Mouse (Mus musculus): ENCODE data around the gene Psat1. TPM values are rescaled to one million over a fixed set of nuclear protein-coding genes. Genes with fewer than 3 reads are reported as not detected.

Gene Psat1
- polyA plus RNA-seq, 1 experiment from 2014 or later, result 264 TPM

DNA sequence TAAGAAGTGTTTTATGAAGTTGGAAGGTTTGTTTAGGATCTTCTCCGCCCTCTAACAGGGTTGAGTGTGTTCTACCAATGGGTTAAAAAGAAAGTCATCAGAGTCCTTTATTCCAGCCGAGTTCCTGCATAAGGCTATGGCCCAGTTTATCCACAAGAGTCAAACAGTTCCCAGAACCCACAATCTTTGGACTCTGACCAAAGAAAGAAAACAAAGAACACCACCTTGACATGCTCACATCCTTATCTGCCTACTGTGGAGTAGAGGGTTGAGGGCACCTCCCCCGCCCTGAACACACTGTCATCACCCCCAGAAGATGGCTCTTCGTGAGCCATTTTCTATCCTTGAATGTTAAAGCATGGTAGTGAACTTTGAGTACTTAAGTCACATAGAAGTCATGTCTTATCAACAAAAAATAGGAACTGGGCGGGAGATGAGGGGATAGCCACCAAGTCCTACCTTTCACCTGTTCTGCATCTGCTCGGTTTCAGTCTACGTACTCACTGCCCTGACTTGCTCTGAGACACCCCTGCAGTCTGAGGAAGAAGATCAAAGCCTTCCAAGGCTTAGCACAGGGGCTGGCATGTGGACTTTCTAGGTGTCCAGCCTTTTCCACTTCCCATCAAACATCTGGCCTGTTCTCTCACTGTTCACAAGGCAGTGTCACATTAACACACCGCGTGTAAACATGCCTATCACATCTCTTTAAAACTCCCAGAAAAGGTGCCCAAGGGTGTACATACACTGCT, 33.7 kb downstream of the Psat1 start:
- no peaks in the 10 kb centered on the region for H3K4me1 ChIP-seq (replicated peaks; ENCODE audit: control insufficient read depth, insufficient read depth, low read length)
- no peaks in the 10 kb centered on the region for H3K9me3 ChIP-seq (ENCODE audit: control insufficient read depth, low read length)
- no peak overlapping the region for H3K9ac ChIP-seq (ENCODE audit: low read depth, low read length)
- ATAC-seq (replicated peaks; ENCODE audit: low FRiP score) (no peak), DNase-seq (ENCODE audit: low spot score) (no peak)
- 88% methylated on average over 9 of the region's 9 CpGs for WGBS
- H3K4me3 ChIP-seq (ENCODE audit: low read depth, low read length), result no peak overlapping the region
- H3K27ac ChIP-seq (ENCODE audit: low read depth, low read length), result no peak overlapping the region
- peaks cover 46% of the 10 kb centered on the region for H3K36me3 ChIP-seq (ENCODE audit: control insufficient read depth, insufficient read depth, low read length)
- H3K27me3 ChIP-seq (replicated peaks; ENCODE audit: control insufficient read depth, insufficient read depth, low read length), result no peaks in the 10 kb centered on the region
- H3K4me2 ChIP-seq, result no peak overlapping the region

- 87% methylated on average over 5 of the region's 5 CpGs for WGBS
- ATAC-seq (replicated peaks; ENCODE audit: low FRiP score) (no peak), DNase-seq (ENCODE audit: low spot score) (no peak)
- Histone ChIP-seq H3K27me3 (replicated peaks; ENCODE audit: control insufficient read depth, insufficient read depth, low read length) (no peaks in the 10 kb centered on the region), H3K9ac (ENCODE audit: low read depth, low read length) (no peak overlapping the region), H3K4me1 (replicated peaks; ENCODE audit: control insufficient read depth, insufficient read depth, low read length) (no peaks in the 10 kb centered on the region), H3K4me3 (ENCODE audit: low read depth, low read length) (no peak overlapping the region), H3K27ac (ENCODE audit: low read depth, low read length) (no peak overlapping the region), H3K36me3 (ENCODE audit: control insufficient read depth, insufficient read depth, low read length) (peaks cover 37% of the 10 kb centered on the region), H3K4me2 (no peak overlapping the region), H3K9me3 (ENCODE audit: control insufficient read depth, low read length) (no peaks in the 10 kb centered on the region)
Measured at GRCm38 (mm10) chr19:15911441-15911840, 35.7 kb downstream of the Psat1 start.

- Histone ChIP-seq H3K27me3 (replicated peaks; ENCODE audit: control insufficient read depth, insufficient read depth, low read length) (no peaks in the 10 kb centered on the region), H3K36me3 (ENCODE audit: control insufficient read depth, insufficient read depth, low read length) (peaks cover 38% of the 10 kb centered on the region), H3K4me1 (replicated peaks; ENCODE audit: control insufficient read depth, insufficient read depth, low read length) (no peaks in the 10 kb centered on the region), H3K9ac (ENCODE audit: low read depth, low read length) (no peak overlapping the region), H3K9me3 (ENCODE audit: control insufficient read depth, low read length) (no peaks in the 10 kb centered on the region), H3K27ac (ENCODE audit: low read depth, low read length) (no peak overlapping the region), H3K4me2 (no peak overlapping the region), H3K4me3 (ENCODE audit: low read depth, low read length) (no peak overlapping the region)
- DNase-seq (ENCODE audit: low spot score) (no peak), ATAC-seq (replicated peaks; ENCODE audit: low FRiP score) (no peak)
- WGBS, result 80% methylated on average over 3 of the region's 3 CpGs
Measured at GRCm38 (mm10) chr19:15910987-15911386, 36.1 kb downstream of the Psat1 start.

DNA sequence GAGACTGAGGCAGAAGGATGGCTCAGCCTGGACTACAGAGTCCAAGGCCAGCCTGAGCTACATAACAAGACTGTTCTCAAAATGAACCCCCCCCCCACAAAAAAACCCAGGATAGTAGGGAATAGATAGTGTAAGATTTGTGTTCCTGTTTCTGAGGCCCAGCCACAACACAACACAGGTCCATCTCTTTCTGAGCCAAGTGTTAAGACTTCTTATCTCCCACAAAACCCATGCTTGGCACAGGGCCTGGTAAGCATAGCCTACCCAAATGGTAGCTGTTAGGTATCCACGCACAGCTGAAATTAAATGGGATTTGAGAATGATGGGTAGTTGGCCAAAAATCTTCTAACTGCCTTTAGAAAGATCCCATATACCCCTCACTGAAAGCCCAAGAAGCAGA, 36.6 kb downstream of the Psat1 start:
- DNase-seq (ENCODE audit: low spot score) (no peak), ATAC-seq (replicated peaks; ENCODE audit: low FRiP score) (no peak)
- no peak overlapping the region for H3K4me2 ChIP-seq
- H3K36me3 ChIP-seq (ENCODE audit: control insufficient read depth, insufficient read depth, low read length), result peaks cover 38% of the 10 kb centered on the region
- H3K4me1 ChIP-seq (replicated peaks; ENCODE audit: control insufficient read depth, insufficient read depth, low read length), result no peaks in the 10 kb centered on the region
- no peaks in the 10 kb centered on the region for H3K27me3 ChIP-seq (replicated peaks; ENCODE audit: control insufficient read depth, insufficient read depth, low read length)
- 87% methylated on average over 1 of the region's 1 CpGs for WGBS
- no peaks in the 10 kb centered on the region for H3K9me3 ChIP-seq (ENCODE audit: control insufficient read depth, low read length)
- no peak overlapping the region for H3K27ac ChIP-seq (ENCODE audit: low read depth, low read length)
- no peak overlapping the region for H3K9ac ChIP-seq (ENCODE audit: low read depth, low read length)
- no peak overlapping the region for H3K4me3 ChIP-seq (ENCODE audit: low read depth, low read length)

- Histone ChIP-seq H3K4me3 (ENCODE audit: low read depth, low read length) (no peak overlapping the region), H3K9ac (ENCODE audit: low read depth, low read length) (no peak overlapping the region), H3K36me3 (ENCODE audit: control insufficient read depth, insufficient read depth, low read length) (peaks cover 29% of the 10 kb centered on the region), H3K27ac (ENCODE audit: low read depth, low read length) (no peak overlapping the region), H3K27me3 (replicated peaks; ENCODE audit: control insufficient read depth, insufficient read depth, low read length) (no peaks in the 10 kb centered on the region), H3K4me1 (replicated peaks; ENCODE audit: control insufficient read depth, insufficient read depth, low read length) (no peaks in the 10 kb centered on the region), H3K9me3 (ENCODE audit: control insufficient read depth, low read length) (no peaks in the 10 kb centered on the region), H3K4me2 (no peak overlapping the region)
- ATAC-seq (replicated peaks; ENCODE audit: low FRiP score) (no peak), DNase-seq (ENCODE audit: low spot score) (no peak)
- WGBS, result 91% methylated on average over 5 of the region's 5 CpGs
Measured at GRCm38 (mm10) chr19:15908016-15908415, 39.1 kb downstream of the Psat1 start.

GRCm38 (mm10) chr19:15904734-15905133, 42.4 kb downstream of the Psat1 start:
- no peak overlapping the region for H3K4me2 ChIP-seq
- ATAC-seq (replicated peaks; ENCODE audit: low FRiP score), result peak; percentile 46
- H3K27ac ChIP-seq (ENCODE audit: low read depth, low read length), result peak overlapping the region; percentile 52; the same call in 1 of the 2 replicates
- 75% methylated on average over 4 of the region's 4 CpGs for WGBS
- H3K36me3 ChIP-seq (ENCODE audit: control insufficient read depth, insufficient read depth, low read length), result peaks cover 21% of the 10 kb centered on the region
- H3K4me1 ChIP-seq (replicated peaks; ENCODE audit: control insufficient read depth, insufficient read depth, low read length), result no peaks in the 10 kb centered on the region
- no peaks in the 10 kb centered on the region for H3K27me3 ChIP-seq (replicated peaks; ENCODE audit: control insufficient read depth, insufficient read depth, low read length)
- H3K9me3 ChIP-seq (ENCODE audit: control insufficient read depth, low read length), result no peaks in the 10 kb centered on the region
- H3K4me3 ChIP-seq (ENCODE audit: low read depth, low read length), result no peak overlapping the region
- no peak overlapping the region for H3K9ac ChIP-seq (ENCODE audit: low read depth, low read length)
- DNase-seq (ENCODE audit: low spot score), result no peak

DNA sequence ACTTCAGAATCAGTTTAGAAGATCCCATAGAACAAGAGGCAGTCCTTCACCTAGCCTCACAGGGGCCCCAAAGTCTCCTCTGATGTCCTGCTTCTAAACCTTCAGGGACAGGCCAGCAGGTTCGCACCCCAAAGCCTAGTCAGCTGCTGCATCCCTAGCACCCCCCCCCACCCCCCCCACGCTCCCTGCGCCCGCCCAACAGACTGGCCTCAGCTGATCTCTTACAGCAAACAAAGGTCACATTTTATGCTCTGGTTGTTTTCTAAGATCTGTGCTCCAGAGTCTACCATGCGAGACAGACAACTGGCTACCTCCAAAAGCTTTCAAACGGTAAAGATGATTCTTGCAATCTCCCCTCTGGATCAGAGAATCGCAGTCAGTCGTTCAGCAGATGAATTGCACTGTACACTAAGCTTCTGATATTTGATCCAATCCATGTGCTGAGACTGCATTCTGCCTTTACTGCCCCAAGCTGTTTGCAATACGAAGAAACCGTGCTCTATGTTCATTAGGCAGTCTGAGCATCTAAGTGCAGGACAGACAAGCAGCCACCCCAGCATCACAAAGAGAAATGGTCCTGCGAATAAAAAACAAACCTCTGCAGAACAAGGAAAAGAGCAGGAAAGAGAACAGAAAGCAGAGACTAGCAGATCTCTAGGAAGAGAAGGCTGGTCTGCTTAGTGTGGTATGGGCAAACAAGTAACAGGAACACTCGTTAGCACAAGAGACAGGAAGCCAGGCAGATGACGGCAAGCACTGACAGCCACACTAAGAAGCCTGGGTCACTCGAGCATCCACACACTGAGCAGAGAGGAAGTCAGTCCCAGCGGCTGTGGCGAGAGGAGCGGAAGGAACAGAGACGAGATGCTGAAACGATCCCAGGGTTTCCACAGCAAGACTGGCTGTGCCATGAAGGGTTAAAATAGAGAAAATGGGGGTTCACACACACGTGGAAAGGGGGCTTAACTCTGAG, 43.3 kb downstream of the Psat1 start:
- H3K4me1 ChIP-seq (replicated peaks; ENCODE audit: control insufficient read depth, insufficient read depth, low read length), result no peaks in the 10 kb centered on the region
- 67% methylated on average over 20 of the region's 20 CpGs for WGBS
- H3K27me3 ChIP-seq (replicated peaks; ENCODE audit: control insufficient read depth, insufficient read depth, low read length), result no peaks in the 10 kb centered on the region
- no peaks in the 10 kb centered on the region for H3K9me3 ChIP-seq (ENCODE audit: control insufficient read depth, low read length)
- H3K4me2 ChIP-seq, result no peak overlapping the region
- no peak overlapping the region for H3K4me3 ChIP-seq (ENCODE audit: low read depth, low read length)
- ATAC-seq (replicated peaks; ENCODE audit: low FRiP score), result 0 out of 2 replicates have a peak, but pooled peaks have one; percentile 31
- H3K27ac ChIP-seq (ENCODE audit: low read depth, low read length), result no peak overlapping the region; the same call in 1 of the 2 replicates
- peaks cover 14% of the 10 kb centered on the region for H3K36me3 ChIP-seq (ENCODE audit: control insufficient read depth, insufficient read depth, low read length)
- no peak overlapping the region for H3K9ac ChIP-seq (ENCODE audit: low read depth, low read length)
- DNase-seq (ENCODE audit: low spot score), result no peak

DNA sequence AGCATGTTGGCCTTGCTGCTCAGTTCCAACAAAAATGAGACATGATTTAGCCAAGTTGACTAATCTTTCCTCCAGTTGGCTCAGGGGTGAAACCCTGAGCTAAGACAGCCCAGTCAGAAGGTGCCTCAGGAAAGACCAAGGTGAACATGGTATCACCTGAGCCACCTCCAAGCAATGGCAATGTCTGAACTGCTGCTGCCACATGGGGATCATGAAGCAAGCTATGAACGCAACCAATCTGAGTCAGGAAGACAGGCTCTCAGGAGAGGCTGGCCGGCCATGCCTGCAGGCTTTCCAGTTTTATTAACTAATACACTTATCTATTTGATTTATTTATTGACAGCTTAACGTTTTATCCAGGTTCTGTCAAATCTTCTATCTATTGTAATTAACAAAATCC, 51.5 kb downstream of the Psat1 start:
- no peak overlapping the region for H3K4me2 ChIP-seq
- no peak overlapping the region for H3K27ac ChIP-seq (ENCODE audit: low read depth, low read length)
- H3K4me3 ChIP-seq (ENCODE audit: low read depth, low read length), result no peak overlapping the region
- ATAC-seq (replicated peaks; ENCODE audit: low FRiP score) (no peak), DNase-seq (ENCODE audit: low spot score) (no peak)
- no peak overlapping the region for H3K9ac ChIP-seq (ENCODE audit: low read depth, low read length)
- H3K36me3 ChIP-seq (ENCODE audit: control insufficient read depth, insufficient read depth, low read length), result no peaks in the 10 kb centered on the region
- 81% methylated on average over 3 of the region's 3 CpGs for WGBS
- no peaks in the 10 kb centered on the region for H3K4me1 ChIP-seq (replicated peaks; ENCODE audit: control insufficient read depth, insufficient read depth, low read length)
- H3K27me3 ChIP-seq (replicated peaks; ENCODE audit: control insufficient read depth, insufficient read depth, low read length), result no peaks in the 10 kb centered on the region
- H3K9me3 ChIP-seq (ENCODE audit: control insufficient read depth, low read length), result no peaks in the 10 kb centered on the region

Data from liver, embryonic 11.5 days (tissue).